Mouse (Mus musculus) megakaryocyte, embryonic 14.5 days (primary cell): Measurements from ENCODE around the gene Tprg. TPM values are rescaled to one million over a fixed set of nuclear protein-coding genes. Genes with fewer than 3 reads are reported as not detected.

Experiments
- H3K27me3 ChIP-seq: replicated peaks from 2 replicates; pipeline ENCODE3; 2012; ENCODE audit warnings: inconsistent platforms
- H3K36me3 ChIP-seq: replicated peaks from 2 replicates; pipeline ENCODE3; 2012; ENCODE audit warnings: low read length, inconsistent platforms, mixed read lengths
- H3K4me1 ChIP-seq: 2 replicates; pipeline ENCODE4 v1.6.1; 2012; ENCODE audit warnings: inconsistent platforms
- H3K4me3 ChIP-seq: replicated peaks from 2 replicates; pipeline ENCODE3; 2012; ENCODE audit warnings: moderate library complexity, mild to moderate bottlenecking, inconsistent platforms
- H3K9me3 ChIP-seq: 2 replicates; pipeline ENCODE4 v1.6.1; 2012; ENCODE audit warnings: inconsistent platforms
- FLI1 ChIP-seq: IDR thresholded peaks from 2 replicates; pipeline ENCODE4 v1.6.1; 2012; ENCODE audit warnings: low read length, inconsistent platforms, mixed read lengths
- GATA1 ChIP-seq: IDR thresholded peaks from 3 replicates; pipeline ENCODE4 v1.6.1; 2012; ENCODE audit warnings: mixed read lengths, low read length, inconsistent platforms, borderline replicate concordance
- polyA plus RNA-seq: library from polyadenylated mRNA; stranded (reverse); fragments of >175 nt; gene quantifications from 2 replicates; pipeline ENCODE4 v1.2.3, GENCODE M21; 2012; ENCODE audit warnings: low replicate concordance; ENCODE audit not compliant: insufficient read depth

The Tprg gene
- polyA plus RNA-seq, 1 experiment, result not detected

GRCm38 (mm10) chr16:25262965-25263364, 23.7 kb upstream of the Tprg start:
- TF ChIP-seq FLI1, result no peak
- no peak for TF ChIP-seq GATA1

GRCm38 (mm10) chr16:25263520-25264149, 23.0 kb upstream of the Tprg start:
- no peaks in the 10 kb centered on the region; the same call in 1 of the 2 replicates for H3K4me1 ChIP-seq
- no peaks in the 10 kb centered on the region for H3K9me3 ChIP-seq
- no peak for TF ChIP-seq FLI1
- no peak for TF ChIP-seq GATA1
- H3K27me3 ChIP-seq, result peaks cover 10% of the 10 kb centered on the region
- H3K36me3 ChIP-seq, result no peaks in the 10 kb centered on the region
- H3K4me3 ChIP-seq, result no peak overlapping the region

More at GRCm38 (mm10) chr16:25262965-25263364, 23.7 kb upstream of the Tprg start:
- H3K27me3 ChIP-seq, result peaks cover 10% of the 10 kb centered on the region
- H3K36me3 ChIP-seq, result no peaks in the 10 kb centered on the region
- H3K4me1 ChIP-seq, result no peaks in the 10 kb centered on the region; the same call in 1 of the 2 replicates
- H3K9me3 ChIP-seq, result no peaks in the 10 kb centered on the region
- H3K4me3 ChIP-seq, result no peak overlapping the region

GRCm38 (mm10) chr16:25265177-25265576, 21.4 kb upstream of the Tprg start:
- H3K4me3 ChIP-seq, result no peak overlapping the region
- H3K9me3 ChIP-seq, result no peaks in the 10 kb centered on the region
- H3K27me3 ChIP-seq, result peaks cover 9% of the 10 kb centered on the region
- H3K4me1 ChIP-seq, result no peaks in the 10 kb centered on the region; the same call in 1 of the 2 replicates
- TF ChIP-seq FLI1 (no peak), GATA1 (no peak)
- no peaks in the 10 kb centered on the region for H3K36me3 ChIP-seq

GRCm38 (mm10) chr16:25268276-25268675, 18.3 kb upstream of the Tprg start:
- Histone ChIP-seq H3K4me3 (no peak overlapping the region), H3K9me3 (no peaks in the 10 kb centered on the region), H3K4me1 (no peaks in the 10 kb centered on the region; the same call in 1 of the 2 replicates)

GRCm38 (mm10) chr16:25282563-25282962, 4.1 kb upstream of the Tprg start:
- Histone ChIP-seq H3K36me3 (no peaks in the 10 kb centered on the region), H3K27me3 (no peaks in the 10 kb centered on the region), H3K9me3 (peaks cover 3% of the 10 kb centered on the region; the same call in 1 of the 2 replicates), H3K4me1 (no peaks in the 10 kb centered on the region), H3K4me3 (no peak overlapping the region)
- TF ChIP-seq GATA1 (no peak), FLI1 (no peak)

More at GRCm38 (mm10) chr16:25268276-25268675, 18.3 kb upstream of the Tprg start:
- Histone ChIP-seq H3K27me3 (peaks cover 9% of the 10 kb centered on the region), H3K36me3 (no peaks in the 10 kb centered on the region)
- no peak for TF ChIP-seq FLI1
- TF ChIP-seq GATA1, result no peak

GRCm38 (mm10) chr16:25293753-25294152, 7.1 kb downstream of the Tprg start:
- Histone ChIP-seq H3K4me1 (no peaks in the 10 kb centered on the region), H3K9me3 (no peaks in the 10 kb centered on the region), H3K27me3 (no peaks in the 10 kb centered on the region), H3K4me3 (no peak overlapping the region), H3K36me3 (no peaks in the 10 kb centered on the region)
- no peak for TF ChIP-seq GATA1
- TF ChIP-seq FLI1, result no peak

GRCm38 (mm10) chr16:25295546-25295945, 8.9 kb downstream of the Tprg start:
- no peaks in the 10 kb centered on the region for H3K27me3 ChIP-seq
- H3K4me3 ChIP-seq, result no peak overlapping the region
- H3K9me3 ChIP-seq, result no peaks in the 10 kb centered on the region
- no peaks in the 10 kb centered on the region for H3K36me3 ChIP-seq
- no peaks in the 10 kb centered on the region for H3K4me1 ChIP-seq
- no peak for TF ChIP-seq GATA1

GRCm38 (mm10) chr16:25296746-25297145, 10.1 kb downstream of the Tprg start:
- H3K9me3 ChIP-seq, result no peaks in the 10 kb centered on the region
- H3K36me3 ChIP-seq, result no peaks in the 10 kb centered on the region
- H3K4me1 ChIP-seq, result no peaks in the 10 kb centered on the region
- no peak overlapping the region for H3K4me3 ChIP-seq
- TF ChIP-seq GATA1, result no peak
- TF ChIP-seq FLI1, result no peak
- H3K27me3 ChIP-seq, result no peaks in the 10 kb centered on the region

- H3K27me3 ChIP-seq, result no peaks in the 10 kb centered on the region
- no peaks in the 10 kb centered on the region for H3K36me3 ChIP-seq
- H3K9me3 ChIP-seq, result no peaks in the 10 kb centered on the region
- TF ChIP-seq FLI1, result no peak
- no peak for TF ChIP-seq GATA1
- H3K4me3 ChIP-seq, result no peak overlapping the region
- no peaks in the 10 kb centered on the region for H3K4me1 ChIP-seq
Measured at GRCm38 (mm10) chr16:25298204-25298603, 11.6 kb downstream of the Tprg start.

- H3K36me3 ChIP-seq, result no peaks in the 10 kb centered on the region
- no peaks in the 10 kb centered on the region for H3K27me3 ChIP-seq
- no peaks in the 10 kb centered on the region for H3K9me3 ChIP-seq
- TF ChIP-seq FLI1 (no peak), GATA1 (no peak)
- no peak overlapping the region for H3K4me3 ChIP-seq
- no peaks in the 10 kb centered on the region for H3K4me1 ChIP-seq
Measured at GRCm38 (mm10) chr16:25302616-25303015, 16.0 kb downstream of the Tprg start.

GRCm38 (mm10) chr16:25314006-25314405, 27.4 kb downstream of the Tprg start:
- no peak for TF ChIP-seq FLI1
- TF ChIP-seq GATA1, result no peak
- Histone ChIP-seq H3K27me3 (no peaks in the 10 kb centered on the region), H3K36me3 (no peaks in the 10 kb centered on the region), H3K4me3 (no peak overlapping the region), H3K9me3 (no peaks in the 10 kb centered on the region), H3K4me1 (no peaks in the 10 kb centered on the region)
